Mouse (Mus musculus) heart, embryonic 14.5 days (tissue): ENCODE results near the gene Icmt. TPM values are rescaled to one million over a fixed set of nuclear protein-coding genes. Genes with fewer than 3 reads are reported as not detected.

Experiments used
- ATAC-seq: fragments of 200-750 bp; cut with Nextera tagmentation; 2 replicates; pipeline ENCODE4 v1.8.0; 2017; ENCODE audit warnings: low read depth, moderate TSS enrichment; ENCODE audit not compliant: insufficient number of reproducible peaks, insufficient read depth, low FRiP score
- H3K27ac ChIP-seq, 2 experiments: fragments of 200-500 bp in 1 of 2; fragments of 300-500 bp in 1 of 2; sonication (generic) in 1 of 2; replicated peaks in 1 of 2; 2 replicates each; pipeline ENCODE4 v1.5.1; 2012 to 2014; ENCODE audit warnings: low read depth in 2 of 2, low read length in 2 of 2, control low read depth in 1 of 2, mild to moderate bottlenecking in 1 of 2, mixed read lengths in 1 of 2; ENCODE audit not compliant: control insufficient read depth in 1 of 2, insufficient read depth in 1 of 2
- H3K27me3 ChIP-seq: fragments of 300-500 bp; sonication (generic); 2 replicates; pipeline ENCODE4 v1.6.1; 2014; ENCODE audit warnings: mild to moderate bottlenecking, low read length, control low read depth; ENCODE audit not compliant: control insufficient read depth, insufficient read depth
- H3K36me3 ChIP-seq: fragments of 300-500 bp; sonication (generic); 2 replicates; pipeline ENCODE4 v1.6.1; 2014; ENCODE audit warnings: mild to moderate bottlenecking, control low read depth, low read length, mixed read lengths; ENCODE audit not compliant: control insufficient read depth, insufficient read depth
- H3K4me1 ChIP-seq, 2 experiments: fragments of 200-500 bp in 1 of 2; fragments of 300-500 bp in 1 of 2; sonication (generic) in 1 of 2; 2 replicates each; pipeline ENCODE4 v1.6.1; 2012 to 2014; ENCODE audit warnings: low read length in 2 of 2, control low read depth in 1 of 2, mixed read lengths in 1 of 2; ENCODE audit not compliant: control insufficient read depth in 2 of 2, insufficient read depth in 2 of 2
- H3K4me2 ChIP-seq: fragments of 300-500 bp; sonication (generic); 2 replicates; pipeline ENCODE4 v1.6.1; 2014; ENCODE audit warnings: mild to moderate bottlenecking, low read length
- H3K4me3 ChIP-seq, 2 experiments: fragments of 200-500 bp in 1 of 2; fragments of 300-500 bp in 1 of 2; sonication (generic) in 1 of 2; 2 replicates each; pipeline ENCODE4 v1.5.1; 2012 to 2014; ENCODE audit warnings: low read length in 2 of 2, mild to moderate bottlenecking in 2 of 2, control low read depth in 1 of 2, low read depth in 1 of 2, moderate library complexity in 1 of 2; ENCODE audit not compliant: control insufficient read depth in 1 of 2, insufficient read depth in 1 of 2
- H3K9ac ChIP-seq: fragments of 300-500 bp; sonication (generic); 2 replicates; pipeline ENCODE4 v1.6.1; 2014; ENCODE audit warnings: mild to moderate bottlenecking, low read length
- H3K9me3 ChIP-seq: fragments of 300-500 bp; sonication (generic); 2 replicates; pipeline ENCODE4 v1.6.1; 2016; ENCODE audit warnings: low read length, control low read depth; ENCODE audit not compliant: control insufficient read depth
- WGBS: fragments of 180-500 bp; shearing (Covaris S2); extraction: QIAGEN DNeasy Blood & Tissue Kit; methylation state at CpG from one replicate; pipeline ENCODE4 v1.1.7; 2014; 5-methylcytosine and 5-hydroxymethylcytosine counted together
- polyA plus RNA-seq: library from polyadenylated mRNA; unstranded; fragments of >200 nt; fragmentation: Nextera tagmentation; extraction: Ambion mirVana; gene quantifications from 2 replicates; pipeline ENCODE4 v1.2.1, GENCODE M21; 2014

Gene Icmt
- polyA plus RNA-seq, 1 experiment from 2014 or later = 20.3 TPM

GRCm38 (mm10) chr4:152328691-152329090 is 31.7 kb downstream of the Icmt start:
- H3K36me3 ChIP-seq = peaks cover 59% of the 10 kb centered on the region
- WGBS = 81% methylated on average over 6 of the region's 6 CpGs
- no peaks in the 10 kb centered on the region for H3K9me3 ChIP-seq
- no peaks in the 10 kb centered on the region for H3K27me3 ChIP-seq
- ATAC-seq = no peak
- no peak overlapping the region for H3K9ac ChIP-seq
- H3K27ac ChIP-seq = no peak overlapping the region
- peaks cover 5 to 12% of the 10 kb centered on the region in 2 experiments for H3K4me1 ChIP-seq
- H3K4me2 ChIP-seq = no peak overlapping the region
- H3K4me3 ChIP-seq = no peak overlapping the region

DNA sequence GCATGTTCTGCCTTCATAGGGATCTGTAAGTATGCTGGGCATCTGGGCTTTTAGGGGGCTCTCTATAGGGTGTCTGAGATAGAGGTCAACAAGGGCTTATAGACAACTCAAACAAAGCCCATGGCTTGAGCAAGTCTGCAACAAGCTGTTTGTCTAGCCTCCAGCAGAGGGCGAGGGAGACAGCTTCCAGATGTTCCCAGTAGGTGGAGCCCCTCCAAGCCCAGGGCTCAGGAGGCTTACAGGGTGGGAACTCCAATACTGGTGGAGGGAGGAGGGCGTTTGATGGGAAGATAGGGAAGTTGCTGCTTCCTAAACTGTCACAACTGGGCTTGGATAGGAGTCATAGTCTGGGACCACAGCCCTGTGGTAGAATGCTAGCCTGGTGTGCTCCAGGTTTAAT is 35.9 kb downstream of the Icmt start:
- Histone ChIP-seq H3K27ac (no peak overlapping the region), H3K4me2 (no peak overlapping the region), H3K9ac (no peak overlapping the region), H3K4me3 (no peak overlapping the region), H3K9me3 (no peaks in the 10 kb centered on the region), H3K36me3 (peaks cover 77% of the 10 kb centered on the region), H3K27me3 (peaks cover 12% of the 10 kb centered on the region), H3K4me1 (no peaks in the 10 kb centered on the region)
- ATAC-seq = no peak
- WGBS = 29% methylated on average over 2 of the region's 2 CpGs

DNA sequence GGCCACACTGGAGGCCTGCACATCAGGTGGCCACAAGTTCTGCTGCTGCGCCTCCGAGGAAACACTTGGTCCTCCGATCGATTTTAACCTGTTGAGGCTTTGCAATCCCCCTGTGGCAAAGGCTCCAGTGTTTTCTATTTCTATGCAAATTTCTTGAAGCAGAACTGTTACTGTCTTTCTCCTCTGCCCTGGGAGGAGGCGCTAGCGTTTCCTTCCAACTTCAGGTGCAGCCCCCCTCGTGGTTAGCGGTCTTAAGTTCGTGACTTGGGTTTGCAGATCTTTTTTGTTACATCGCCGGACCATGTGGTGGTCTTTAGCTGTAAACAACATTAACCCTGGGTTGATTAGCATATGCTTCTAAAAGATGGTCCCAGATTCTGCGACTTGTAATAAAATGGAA is 36.6 kb downstream of the Icmt start:
- Histone ChIP-seq H3K4me2 (no peak overlapping the region), H3K36me3 (peaks cover 73% of the 10 kb centered on the region), H3K9me3 (no peaks in the 10 kb centered on the region), H3K4me3 (no peak overlapping the region), H3K27me3 (peaks cover 19% of the 10 kb centered on the region), H3K4me1 (peaks cover 0 to 4% of the 10 kb centered on the region in 2 experiments; a peak in 2 of 4 replicates), H3K27ac (no peak overlapping the region), H3K9ac (no peak overlapping the region)
- ATAC-seq = no peak
- WGBS = 93% methylated on average over 12 of the region's 12 CpGs

GRCm38 (mm10) chr4:152337772-152338171 is 40.7 kb downstream of the Icmt start:
- Histone ChIP-seq H3K4me3 (no peak overlapping the region), H3K9me3 (no peaks in the 10 kb centered on the region), H3K27ac (no peak overlapping the region), H3K27me3 (peaks cover 54% of the 10 kb centered on the region), H3K4me2 (no peak overlapping the region), H3K36me3 (peaks cover 31% of the 10 kb centered on the region), H3K4me1 (peaks cover 0 to 13% of the 10 kb centered on the region in 2 experiments; a peak in 3 of 4 replicates), H3K9ac (no peak overlapping the region)
- no peak for ATAC-seq
- WGBS = 36% methylated on average over 6 of the region's 6 CpGs

DNA sequence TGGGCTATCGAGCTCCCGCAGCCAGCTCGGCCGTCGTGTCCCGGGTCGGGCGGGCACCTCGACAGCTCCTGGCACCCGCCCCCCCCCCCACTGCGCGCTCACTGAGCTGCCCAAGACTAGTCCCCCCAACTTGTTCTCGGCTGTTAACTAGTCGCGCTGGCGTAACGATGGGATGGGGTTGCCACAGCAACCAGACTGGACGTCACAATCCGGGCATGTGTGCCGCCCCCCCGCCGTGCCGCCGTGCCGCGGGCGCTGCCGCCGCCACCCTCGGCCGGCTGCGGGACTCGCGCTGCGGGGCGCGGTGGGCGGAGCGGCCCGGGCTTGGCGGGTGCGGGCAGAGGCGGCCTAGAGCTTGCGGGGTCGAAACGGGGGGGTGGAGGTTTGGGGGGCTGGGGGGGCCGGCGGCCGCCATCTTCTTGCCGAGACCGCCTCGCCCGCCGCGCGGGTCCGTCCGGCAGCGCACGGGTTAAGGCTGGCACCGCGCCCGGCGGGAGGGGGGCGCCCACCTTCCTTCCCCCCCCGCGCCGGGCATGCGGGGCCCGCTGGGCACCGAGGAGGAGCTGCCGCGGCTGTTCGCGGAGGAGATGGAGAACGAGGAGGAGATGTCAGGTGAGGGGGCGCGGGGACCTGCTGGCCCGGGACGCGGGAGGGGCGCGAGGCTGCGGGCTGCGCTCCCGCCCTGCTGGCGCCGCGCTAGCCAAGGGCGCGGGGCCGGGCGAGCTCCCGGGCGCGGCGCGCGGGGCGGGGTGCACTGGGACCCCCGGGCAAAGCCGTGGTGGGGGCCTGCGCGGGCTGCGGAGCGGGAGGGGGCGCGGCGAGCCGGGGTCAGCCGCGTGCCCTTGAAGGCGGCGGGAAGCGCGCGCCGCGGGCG is 41.6 kb downstream of the Icmt start, which contains the start of gene Chd5:
Gene Chd5 (plus strand): TSS at position 233 of the 874 bp plus-strand sequence.
- Histone ChIP-seq H3K4me3 (peak within 1 kb of the TSS; percentile 47 to 55), H3K27me3 (peaks cover 63% of the 10 kb centered on the region), H3K4me1 (peaks cover 2 to 13% of the 10 kb centered on the region in 2 experiments; a peak in 3 of 4 replicates), H3K9ac (peak within 1 kb of the TSS; percentile 61), H3K27ac (no peak within 1 kb of the TSS), H3K4me2 (peak within 1 kb of the TSS; percentile 96), H3K9me3 (no peaks in the 10 kb centered on the region), H3K36me3 (peaks cover 22% of the 10 kb centered on the region)
- no peak for ATAC-seq
- WGBS = 1% methylated on average over 94 of the region's 120 CpGs

DNA sequence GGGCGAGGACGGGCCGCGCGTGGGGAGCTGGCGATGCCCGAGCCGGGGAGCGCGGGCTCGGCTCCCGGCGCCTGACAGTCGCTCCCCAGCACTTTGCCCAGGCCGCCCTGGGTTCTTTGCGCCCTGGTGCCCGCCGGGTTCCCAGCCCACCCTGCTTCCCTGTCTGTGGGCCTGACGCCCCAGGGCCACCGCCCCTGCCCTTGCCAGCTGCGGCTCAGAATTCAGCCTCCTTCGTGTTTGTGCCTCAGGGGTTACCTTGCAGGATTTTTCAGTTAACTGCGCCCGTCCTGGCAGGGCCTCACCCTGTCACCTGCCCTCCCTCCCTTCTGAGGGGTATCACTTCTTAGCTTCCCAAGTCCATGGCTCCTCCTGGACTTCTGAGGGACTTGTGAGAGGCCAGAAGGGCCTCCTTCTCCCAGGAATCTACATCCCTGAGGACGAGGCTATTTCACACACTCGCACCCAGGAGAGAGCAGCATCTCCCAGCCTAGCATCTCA is 42.3 kb downstream of the Icmt start:
- ATAC-seq = no peak
- H3K9me3 ChIP-seq = no peaks in the 10 kb centered on the region
- H3K27ac ChIP-seq = no peak overlapping the region
- H3K9ac ChIP-seq = peak overlapping the region; percentile 61
- H3K4me2 ChIP-seq = peak overlapping the region; percentile 96
- 14% methylated on average over 11 of the region's 26 CpGs for WGBS
- peak overlapping the region; percentile 47 to 55 for H3K4me3 ChIP-seq
- H3K4me1 ChIP-seq = peaks cover 2 to 13% of the 10 kb centered on the region in 2 experiments; a peak in 3 of 4 replicates
- peaks cover 66% of the 10 kb centered on the region for H3K27me3 ChIP-seq
- H3K36me3 ChIP-seq = peaks cover 15% of the 10 kb centered on the region

GRCm38 (mm10) chr4:152340584-152341284 is 43.7 kb downstream of the Icmt start:
- Histone ChIP-seq H3K4me3 (no peak overlapping the region), H3K36me3 (peaks cover 3% of the 10 kb centered on the region; the same call in 1 of the 2 replicates), H3K9me3 (no peaks in the 10 kb centered on the region), H3K4me2 (no peak overlapping the region), H3K9ac (no peak overlapping the region), H3K27ac (no peak overlapping the region), H3K4me1 (peaks cover 5 to 22% of the 10 kb centered on the region in 2 experiments), H3K27me3 (peaks cover 67% of the 10 kb centered on the region)
- WGBS = 34% methylated on average over 15 of the region's 15 CpGs
- ATAC-seq = no peak
